Mouse (Mus musculus): ENCODE measurements around the gene Daam2. TPM values are rescaled to one million over a fixed set of nuclear protein-coding genes. Genes with fewer than 3 reads are reported as not detected.
A peak's percentile ranks its signal among the peaks of the same experiment; 100 is the strongest.
"Not testable (repeated sequence)": the region's sequence is repeated elsewhere in the genome, so short reads cannot be mapped to it uniquely, and the experiment has no call there.

Daam2 gene
- polyA plus RNA-seq, 1 experiment from 2014 or later, result 5.3 TPM

GRCm38 (mm10) chr17:49437306-49437705, 126.8 kb downstream of the Daam2 start:
- peaks cover 25% of the 10 kb centered on the region for H3K36me3 ChIP-seq
- H3K27ac ChIP-seq; H3K9me3 ChIP-seq (replicated peaks); ATAC-seq (ENCODE audit: low FRiP score); H3K4me3 ChIP-seq; H3K9ac ChIP-seq; H3K27me3 ChIP-seq; H3K4me2 ChIP-seq (replicated peaks); H3K4me1 ChIP-seq: not testable (repeated sequence)

GRCm38 (mm10) chr17:49436631-49437030, 127.5 kb downstream of the Daam2 start:
- Histone ChIP-seq H3K9ac (no peak overlapping the region), H3K4me3 (no peak overlapping the region), H3K4me1 (no peaks in the 10 kb centered on the region), H3K27ac (no peak overlapping the region), H3K27me3 (no peaks in the 10 kb centered on the region), H3K4me2 (replicated peaks) (no peak overlapping the region), H3K36me3 (peaks cover 25% of the 10 kb centered on the region), H3K9me3 (replicated peaks) (no peaks in the 10 kb centered on the region)
- ATAC-seq (ENCODE audit: low FRiP score), result no peak
- WGBS, result 91% methylated on average over 6 of the region's 6 CpGs

- no peak overlapping the region for H3K4me2 ChIP-seq (replicated peaks)
- WGBS, result 93% methylated on average over 10 of the region's 10 CpGs
These were observed 129.1 kb downstream of the Daam2 start for GRCm38 (mm10) chr17:49435081-49435480.

GRCm38 (mm10) chr17:49434236-49434635, 129.9 kb downstream of the Daam2 start:
- 67% methylated on average over 6 of the region's 6 CpGs for WGBS
- H3K4me2 ChIP-seq (replicated peaks), result no peak overlapping the region
- H3K27me3 ChIP-seq, result no peaks in the 10 kb centered on the region
- no peaks in the 10 kb centered on the region for H3K9me3 ChIP-seq (replicated peaks)
- H3K27ac ChIP-seq, result no peak overlapping the region
- H3K9ac ChIP-seq, result no peak overlapping the region
- no peak for ATAC-seq (ENCODE audit: low FRiP score)
- H3K4me3 ChIP-seq, result no peak overlapping the region
- peaks cover 21% of the 10 kb centered on the region for H3K36me3 ChIP-seq
- peaks cover 12% of the 10 kb centered on the region; the same call in 1 of the 2 replicates for H3K4me1 ChIP-seq

More at GRCm38 (mm10) chr17:49435081-49435480, 129.1 kb downstream of the Daam2 start:
- ATAC-seq (ENCODE audit: low FRiP score), result no peak
- Histone ChIP-seq H3K27ac (no peak overlapping the region), H3K36me3 (peaks cover 23% of the 10 kb centered on the region), H3K27me3 (no peaks in the 10 kb centered on the region), H3K4me3 (no peak overlapping the region), H3K4me1 (peaks cover 4% of the 10 kb centered on the region; the same call in 1 of the 2 replicates), H3K9me3 (replicated peaks) (no peaks in the 10 kb centered on the region), H3K9ac (no peak overlapping the region)

GRCm38 (mm10) chr17:49433071-49433470, 131.1 kb downstream of the Daam2 start:
- H3K4me1 ChIP-seq, result peaks cover 21% of the 10 kb centered on the region
- no peak overlapping the region for H3K9ac ChIP-seq
- H3K4me2 ChIP-seq (replicated peaks), result no peak overlapping the region
- no peaks in the 10 kb centered on the region for H3K9me3 ChIP-seq (replicated peaks)
- no peak overlapping the region for H3K4me3 ChIP-seq
- WGBS, result 98% methylated on average over 6 of the region's 6 CpGs
- H3K36me3 ChIP-seq, result peaks cover 21% of the 10 kb centered on the region
- no peak for ATAC-seq (ENCODE audit: low FRiP score)
- H3K27me3 ChIP-seq, result no peaks in the 10 kb centered on the region
- no peak overlapping the region for H3K27ac ChIP-seq

- WGBS, result 80% methylated on average over 4 of the region's 4 CpGs
- Histone ChIP-seq H3K27me3 (no peaks in the 10 kb centered on the region), H3K27ac (no peak overlapping the region), H3K9me3 (replicated peaks) (no peaks in the 10 kb centered on the region), H3K4me2 (replicated peaks) (no peak overlapping the region), H3K9ac (no peak overlapping the region), H3K4me3 (no peak overlapping the region), H3K36me3 (peaks cover 21% of the 10 kb centered on the region), H3K4me1 (peaks cover 21% of the 10 kb centered on the region)
- ATAC-seq (ENCODE audit: low FRiP score), result no peak
These were observed 132.0 kb downstream of the Daam2 start for GRCm38 (mm10) chr17:49432071-49432711.

GRCm38 (mm10) chr17:49431176-49431575, 133.0 kb downstream of the Daam2 start:
- no peaks in the 10 kb centered on the region for H3K27me3 ChIP-seq
- H3K9me3 ChIP-seq (replicated peaks), result no peaks in the 10 kb centered on the region
- no peak overlapping the region for H3K4me3 ChIP-seq
- peaks cover 21% of the 10 kb centered on the region for H3K36me3 ChIP-seq
- no peak overlapping the region for H3K27ac ChIP-seq
- H3K4me1 ChIP-seq, result peaks cover 21% of the 10 kb centered on the region
- H3K9ac ChIP-seq, result no peak overlapping the region
- WGBS, result 94% methylated on average over 6 of the region's 6 CpGs
- ATAC-seq (ENCODE audit: low FRiP score), result no peak
- H3K4me2 ChIP-seq (replicated peaks), result no peak overlapping the region

GRCm38 (mm10) chr17:49430136-49430535, 134.0 kb downstream of the Daam2 start:
- 84% methylated on average over 6 of the region's 6 CpGs for WGBS
- Histone ChIP-seq H3K9me3 (replicated peaks) (no peaks in the 10 kb centered on the region), H3K4me1 (peaks cover 21% of the 10 kb centered on the region), H3K4me2 (replicated peaks) (no peak overlapping the region), H3K36me3 (peaks cover 12% of the 10 kb centered on the region), H3K27ac (no peak overlapping the region), H3K27me3 (no peaks in the 10 kb centered on the region), H3K4me3 (no peak overlapping the region), H3K9ac (no peak overlapping the region)
- ATAC-seq (ENCODE audit: low FRiP score), result no peak

- Histone ChIP-seq H3K4me3 (no peak overlapping the region), H3K27me3 (no peaks in the 10 kb centered on the region), H3K4me1 (peaks cover 21% of the 10 kb centered on the region), H3K9ac (no peak overlapping the region), H3K4me2 (replicated peaks) (peak overlapping the region; percentile 82), H3K9me3 (replicated peaks) (no peaks in the 10 kb centered on the region), H3K27ac (no peak overlapping the region), H3K36me3 (peaks cover 6% of the 10 kb centered on the region)
- 94% methylated on average over 6 of the region's 6 CpGs for WGBS
- no peak for ATAC-seq (ENCODE audit: low FRiP score)
These were observed 134.5 kb downstream of the Daam2 start for GRCm38 (mm10) chr17:49429471-49430129.

- 66% methylated on average over 13 of the region's 13 CpGs for WGBS
These were observed 135.3 kb downstream of the Daam2 start for GRCm38 (mm10) chr17:49428751-49429415.

GRCm38 (mm10) chr17:49428239-49428688, 135.9 kb downstream of the Daam2 start, which contains the start of gene Mocs1:
Mocs1 (plus strand) TSS chr17:49428362.
- Histone ChIP-seq H3K27me3 (no peaks in the 10 kb centered on the region), H3K9me3 (replicated peaks) (no peaks in the 10 kb centered on the region), H3K4me3 (peak within 1 kb of the TSS; percentile 70), H3K36me3 (0 out of 2 replicates have a peak, but pooled peaks cover 3% of the 10 kb centered on the region), H3K4me1 (peaks cover 21% of the 10 kb centered on the region), H3K9ac (peak within 1 kb of the TSS; percentile 82), H3K27ac (no peak within 1 kb of the TSS), H3K4me2 (replicated peaks) (peak within 1 kb of the TSS; percentile 82)
- peak; percentile 99 for ATAC-seq (ENCODE audit: low FRiP score)
- WGBS, result under 1% methylated on average over 28 of the region's 28 CpGs

More at GRCm38 (mm10) chr17:49428751-49429415, 135.3 kb downstream of the Daam2 start:
- Histone ChIP-seq H3K4me1 (peaks cover 21% of the 10 kb centered on the region), H3K9ac (peak overlapping the region; percentile 82), H3K4me2 (replicated peaks) (peak overlapping the region; percentile 82), H3K4me3 (peak overlapping the region; percentile 70), H3K27me3 (no peaks in the 10 kb centered on the region), H3K36me3 (0 out of 2 replicates have a peak, but pooled peaks cover 3% of the 10 kb centered on the region), H3K27ac (no peak overlapping the region), H3K9me3 (replicated peaks) (no peaks in the 10 kb centered on the region)
- no peak for ATAC-seq (ENCODE audit: low FRiP score)

GRCm38 (mm10) chr17:49427631-49428238, 136.4 kb downstream of the Daam2 start:
- peaks cover 21% of the 10 kb centered on the region for H3K4me1 ChIP-seq
- H3K36me3 ChIP-seq, result no peaks in the 10 kb centered on the region
- H3K9ac ChIP-seq, result no peak overlapping the region
- no peak overlapping the region for H3K27ac ChIP-seq
- H3K9me3 ChIP-seq (replicated peaks), result no peaks in the 10 kb centered on the region
- H3K4me2 ChIP-seq (replicated peaks), result peak overlapping the region; percentile 82
- no peaks in the 10 kb centered on the region for H3K27me3 ChIP-seq
- WGBS, result 18% methylated on average over 9 of the region's 9 CpGs
- ATAC-seq (ENCODE audit: low FRiP score), result peak; percentile 38
- peak overlapping the region; percentile 70 for H3K4me3 ChIP-seq
